Mouse (Mus musculus): ENCODE measurements around the gene Adamts13.
A peak's percentile ranks its signal among the peaks of the same experiment; 100 is the strongest.

Adamts13 gene

DNA sequence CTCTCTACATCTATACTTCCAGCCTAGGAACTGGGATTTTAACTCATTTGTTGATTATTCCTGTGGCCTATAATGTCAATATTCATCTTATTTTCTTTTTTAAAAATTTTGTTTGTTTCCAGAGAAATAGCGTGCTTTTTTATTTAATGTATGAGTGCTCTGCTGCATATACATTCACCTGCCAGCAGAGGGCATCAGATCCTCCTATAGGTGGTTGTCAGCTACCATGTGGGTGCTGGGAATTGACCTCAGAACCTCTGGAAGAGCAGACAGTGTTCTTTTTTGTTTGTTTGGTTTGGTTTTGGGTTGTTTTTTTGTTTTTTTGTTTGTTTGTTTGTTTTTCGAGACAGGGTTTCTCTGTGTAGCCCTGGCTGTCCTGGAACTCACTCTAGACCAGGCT is 6.0 kb upstream of the Adamts13 start:
- DNase-seq (ENCODE audit: low spot score in 2 of 2), result no peak

DNA sequence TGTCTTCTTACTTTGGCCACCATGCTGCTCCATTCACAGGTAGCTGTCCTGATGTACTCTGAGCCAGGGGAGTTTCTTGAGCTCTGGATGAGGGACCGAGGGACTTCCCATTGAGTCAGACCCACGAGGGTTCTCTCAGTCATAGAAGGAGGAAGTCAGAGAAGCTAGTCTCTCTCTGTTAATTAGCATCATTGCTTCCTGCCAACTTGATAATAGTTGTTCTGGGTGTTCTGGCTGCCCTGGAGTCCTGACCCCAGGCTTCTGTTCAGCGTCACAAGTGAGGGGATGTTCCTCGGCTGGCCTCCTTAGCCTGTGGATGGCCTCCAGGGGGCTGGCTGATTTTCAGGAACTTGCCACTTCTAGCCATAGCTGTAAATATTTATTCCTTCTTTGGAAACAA is 744 bp downstream of the Adamts13 start:
- DNase-seq (ENCODE audit: low spot score in 2 of 2), result no peak

DNA sequence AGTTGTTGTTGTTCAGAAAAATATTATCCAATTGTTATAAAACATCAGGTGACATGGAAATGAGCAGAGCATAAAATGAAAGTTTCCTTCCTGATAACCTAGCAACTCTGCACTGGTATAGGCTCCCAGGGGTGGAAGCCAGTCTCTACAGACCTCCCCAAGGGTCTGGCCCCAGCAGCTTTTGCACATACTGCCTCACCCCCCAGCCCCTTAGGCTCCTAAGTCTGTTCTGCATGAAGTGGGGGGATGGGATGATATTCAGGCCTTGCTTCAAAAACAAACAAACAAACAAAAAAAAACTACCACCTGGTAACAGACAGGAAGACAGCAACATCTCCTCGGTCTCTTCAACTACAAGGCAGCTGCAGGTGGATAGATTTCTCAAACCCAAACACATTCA is 7.1 kb downstream of the Adamts13 start:
- no peak for DNase-seq (ENCODE audit: low spot score in 2 of 2)

DNA sequence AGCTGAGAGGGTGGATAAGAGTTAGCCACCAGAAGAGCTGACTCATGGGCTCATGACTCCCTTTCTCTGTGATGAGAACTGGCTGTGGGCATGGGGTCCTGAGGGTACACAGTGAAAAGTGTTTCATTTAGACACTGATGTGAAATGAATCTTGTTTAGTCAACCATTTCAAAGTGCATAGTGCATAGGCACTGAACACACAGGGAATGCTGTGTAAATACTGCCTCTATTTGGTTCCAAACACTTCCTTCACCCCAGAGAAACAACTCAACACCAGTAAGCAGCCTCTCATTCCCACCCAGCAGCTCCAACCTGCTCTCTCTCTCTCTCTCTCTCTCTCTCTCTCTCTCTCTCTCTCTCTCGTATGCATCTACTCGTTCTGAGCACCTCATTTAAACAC is 11.0 kb downstream of the Adamts13 start:
- no peak for DNase-seq (ENCODE audit: low spot score in 2 of 2)

DNA sequence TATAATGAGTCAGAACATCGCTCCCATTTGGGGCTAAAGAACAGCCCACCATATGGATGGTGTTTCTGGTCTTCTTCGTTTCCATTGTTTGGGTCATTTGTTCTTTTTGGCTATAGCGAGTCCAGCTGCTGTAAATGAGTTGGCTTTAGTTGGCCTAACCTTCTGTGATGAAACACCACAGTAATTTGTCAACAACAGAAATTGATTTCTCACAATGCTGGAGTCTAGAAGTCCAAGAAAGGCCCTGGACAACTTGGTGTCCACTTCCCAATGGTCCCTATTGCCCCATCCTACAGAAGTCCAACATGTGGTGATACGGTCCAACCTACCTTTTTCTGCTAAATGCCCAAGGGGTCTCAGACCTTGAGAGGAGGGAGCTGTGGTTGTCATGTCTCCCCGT is 11.4 kb downstream of the Adamts13 start:
- no peak for DNase-seq (ENCODE audit: low spot score in 2 of 2)

DNA sequence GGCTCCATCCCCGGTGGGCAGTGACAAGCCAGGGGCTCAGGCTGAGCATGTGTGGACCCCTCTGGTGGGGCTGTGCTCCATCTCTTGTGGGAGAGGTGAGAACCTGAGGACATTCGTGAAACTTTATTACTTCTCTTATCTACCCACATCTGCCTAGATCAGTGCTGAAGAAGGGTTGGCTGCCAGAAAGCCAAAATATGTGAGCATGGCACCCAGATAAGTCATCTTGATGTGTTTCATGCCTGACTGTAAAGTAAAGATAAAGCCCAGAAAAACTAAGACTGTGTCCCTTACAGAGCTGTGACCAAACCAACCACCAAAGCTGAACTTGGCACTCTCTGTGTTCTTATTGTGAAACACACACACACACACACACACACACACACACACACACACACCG is 20.7 kb downstream of the Adamts13 start:
- no peak for DNase-seq (ENCODE audit: low spot score in 2 of 2)

DNA sequence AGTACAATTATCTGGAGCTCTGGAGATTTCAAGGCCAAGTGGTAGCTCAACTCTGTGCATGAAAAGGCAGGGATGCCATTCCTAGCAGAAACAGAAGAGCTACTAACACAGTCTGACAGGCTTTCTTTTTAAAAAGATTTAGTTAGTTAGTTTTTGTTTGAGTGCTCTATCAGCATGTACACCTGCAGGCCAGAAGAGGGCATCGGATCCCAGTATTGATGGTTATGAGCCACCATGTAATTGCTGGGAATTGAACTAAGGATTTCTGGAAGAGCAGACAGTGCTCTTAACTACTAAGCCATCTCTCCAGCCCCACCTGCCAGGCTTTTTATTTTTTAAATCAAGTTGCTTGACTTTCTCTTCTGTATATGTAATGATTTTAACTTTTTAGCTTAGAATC is 24.3 kb downstream of the Adamts13 start:
- DNase-seq (ENCODE audit: low spot score in 2 of 2), result no peak

DNA sequence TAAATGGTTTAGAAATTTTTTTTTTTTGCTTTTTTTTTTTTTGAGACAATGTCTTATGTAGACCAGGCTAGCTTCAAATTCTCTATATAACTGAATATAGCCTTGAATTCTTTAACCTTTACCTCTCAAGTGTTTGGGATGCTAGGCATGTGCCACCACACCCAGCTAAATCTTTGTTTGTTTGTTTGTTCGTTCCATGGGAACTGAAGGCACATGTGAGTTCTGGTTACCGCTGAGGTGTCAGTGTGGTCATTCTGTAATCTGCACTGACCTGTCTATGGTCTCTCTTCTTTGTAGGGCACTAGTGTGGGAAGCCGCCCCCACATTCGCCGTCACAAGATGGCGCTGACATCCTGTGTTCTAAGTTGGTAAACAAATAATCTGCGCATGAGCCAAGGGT is 24.8 kb downstream of the Adamts13 start:
- DNase-seq (ENCODE audit: low spot score in 2 of 2), result no peak

DNA sequence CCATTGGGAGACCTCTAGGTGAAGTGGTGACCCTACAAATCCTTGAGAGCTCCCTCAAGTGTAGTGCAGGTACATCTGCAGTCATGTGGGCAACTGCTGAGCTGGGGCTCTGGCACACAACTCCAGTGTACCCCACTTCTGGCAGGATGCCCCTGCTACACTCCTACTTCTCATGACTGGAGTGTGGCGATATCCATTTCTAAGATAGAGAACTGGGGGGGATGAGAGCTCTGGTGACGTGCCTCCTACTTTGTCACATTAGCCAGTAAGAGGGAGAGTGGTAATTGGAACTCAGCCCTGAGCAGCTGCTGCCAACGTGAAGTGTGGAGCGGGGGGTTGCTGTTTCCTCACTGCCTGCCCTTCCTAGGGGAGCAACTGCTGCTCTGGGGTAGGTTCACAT is 33.0 kb downstream of the Adamts13 start:
- DNase-seq (ENCODE audit: low spot score in 2 of 2), result no peak

DNA sequence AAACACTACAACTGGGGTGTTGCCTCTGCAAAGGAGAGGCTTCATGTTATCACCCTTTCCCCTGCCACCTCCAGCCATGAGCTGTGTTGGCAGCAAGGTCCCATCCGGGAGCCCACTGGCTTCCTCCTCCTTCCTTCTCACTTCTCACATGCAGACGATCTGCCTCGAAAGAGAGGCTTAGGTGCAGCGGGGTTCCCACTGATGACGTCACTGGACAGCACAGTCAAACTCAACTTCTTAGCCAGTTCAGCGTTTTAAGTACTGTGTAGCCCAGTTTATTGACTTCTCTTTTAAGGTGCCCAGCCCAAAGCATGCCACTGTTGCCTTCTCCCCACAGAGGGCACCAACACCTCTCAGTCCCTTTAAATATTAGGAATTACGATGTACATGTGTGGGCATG is 34.5 kb downstream of the Adamts13 start:
- DNase-seq (ENCODE audit: low spot score in 2 of 2), result no peak

DNA sequence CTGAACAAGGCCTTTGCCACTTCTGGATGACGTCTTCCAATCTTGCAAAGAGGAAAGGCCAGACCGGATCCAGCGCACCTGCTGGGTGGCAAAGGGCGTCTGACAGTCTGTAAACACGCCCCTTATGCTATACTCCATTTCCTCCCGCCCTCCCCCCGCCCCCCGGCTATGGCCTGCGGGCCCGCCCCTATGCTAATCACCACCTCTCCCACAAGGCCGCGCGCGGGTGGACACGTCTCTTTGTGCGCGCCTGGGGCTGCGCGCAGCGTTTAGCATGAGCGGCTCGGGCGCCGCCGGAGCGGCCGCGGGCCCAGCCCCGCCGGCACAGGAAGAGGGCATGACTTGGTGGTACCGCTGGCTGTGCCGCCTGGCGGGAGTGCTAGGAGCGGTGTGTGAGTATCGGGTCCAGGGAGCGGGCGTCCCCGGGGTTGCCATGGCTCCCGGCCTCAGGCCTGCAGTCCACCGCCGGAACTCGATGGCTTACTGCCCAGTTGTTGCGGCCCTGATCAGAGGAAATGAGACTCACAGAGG is 36.6 kb downstream of the Adamts13 start, which contains the start of gene Cacfd1:
Gene Cacfd1, plus strand, starts transcription at position 213 of the 531 bp plus-strand sequence.
- peak; percentile 66 to 78 for DNase-seq (ENCODE audit: low spot score in 2 of 2)

DNA sequence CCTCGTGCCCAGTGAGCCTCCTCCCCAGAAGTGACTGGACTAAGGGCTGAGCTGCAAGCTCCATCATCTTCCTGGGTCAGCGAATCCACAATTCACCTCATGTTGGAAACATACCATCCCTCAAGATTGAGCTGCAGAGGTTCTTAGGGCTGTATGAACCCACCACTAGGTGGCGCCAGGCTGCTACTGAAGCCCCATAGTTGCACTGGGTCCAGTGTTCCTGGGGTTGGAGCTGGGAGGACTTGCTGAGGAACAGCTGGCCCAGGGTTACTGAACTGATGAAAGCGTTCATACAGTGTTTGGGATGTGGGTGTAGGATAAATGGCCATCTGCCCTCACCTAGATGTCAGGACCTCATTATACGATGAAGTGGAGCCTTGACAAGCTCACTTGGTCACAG is 44.6 kb downstream of the Adamts13 start:
- peak in 1 of 2 experiments; percentile 78 for DNase-seq (ENCODE audit: low spot score in 2 of 2)

DNA sequence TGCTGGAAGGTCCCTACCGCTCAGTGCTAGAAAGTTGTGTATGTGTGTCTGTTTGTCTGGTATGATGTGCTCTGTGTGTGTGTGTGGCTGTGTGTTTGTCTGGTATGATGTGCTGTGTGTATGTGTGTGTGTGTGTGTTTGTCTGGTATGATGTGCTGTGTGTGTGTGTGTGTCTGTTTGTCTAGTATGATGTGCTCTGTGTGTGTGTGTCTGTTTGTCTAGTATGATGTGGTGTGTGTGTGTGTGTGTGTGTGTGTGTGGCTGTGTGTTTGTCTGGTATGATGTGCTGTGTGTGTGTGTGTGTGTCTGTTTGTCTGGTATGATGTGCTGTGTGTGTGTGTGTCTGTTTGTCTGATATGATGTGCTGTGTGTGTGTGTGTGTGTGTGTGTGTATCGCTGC is 46.3 kb downstream of the Adamts13 start:
- no peak for DNase-seq (ENCODE audit: low spot score in 2 of 2)

DNA sequence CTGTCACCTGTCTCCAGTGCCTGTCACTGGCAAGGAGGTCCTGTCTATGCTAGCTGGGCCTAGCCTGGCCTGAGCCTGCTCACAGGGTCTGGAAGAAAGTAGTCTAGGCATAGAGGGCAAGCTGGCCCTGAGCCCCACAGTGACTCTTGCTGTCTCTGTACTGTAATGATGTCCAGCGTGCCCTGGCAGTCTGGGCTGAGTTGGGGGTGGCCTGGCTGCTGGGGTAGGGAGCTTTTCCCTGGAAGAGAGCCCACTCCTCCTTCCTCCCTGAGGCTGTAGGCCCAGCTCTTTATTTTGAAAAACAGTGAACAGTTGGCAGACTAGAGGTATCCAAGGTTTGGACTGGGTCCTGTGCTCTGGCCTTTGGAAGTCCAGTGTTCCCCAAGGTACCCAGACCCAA is 47.9 kb downstream of the Adamts13 start:
- DNase-seq (ENCODE audit: low spot score in 2 of 2), result no peak

DNA sequence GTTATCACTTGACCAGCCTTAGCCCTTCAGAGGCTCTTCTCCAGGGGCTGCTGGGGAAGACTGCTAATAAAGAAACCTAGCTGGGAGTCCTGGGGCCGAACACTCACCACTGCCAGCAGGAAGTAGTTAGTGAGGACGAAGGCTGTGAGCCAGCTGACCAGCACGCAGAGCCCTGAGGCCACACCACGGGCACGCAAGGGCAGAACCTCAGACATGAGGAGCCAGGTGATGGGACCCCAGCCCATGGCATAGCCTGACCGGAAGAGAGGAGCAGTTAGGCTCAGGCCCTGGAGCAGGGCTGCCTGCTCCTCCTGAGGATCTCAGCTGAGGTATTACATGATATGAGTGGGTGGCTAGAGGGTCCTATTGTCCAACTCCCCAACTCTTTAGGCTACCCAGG is 49.4 kb downstream of the Adamts13 start:
- DNase-seq (ENCODE audit: low spot score in 2 of 2), result no peak

DNA sequence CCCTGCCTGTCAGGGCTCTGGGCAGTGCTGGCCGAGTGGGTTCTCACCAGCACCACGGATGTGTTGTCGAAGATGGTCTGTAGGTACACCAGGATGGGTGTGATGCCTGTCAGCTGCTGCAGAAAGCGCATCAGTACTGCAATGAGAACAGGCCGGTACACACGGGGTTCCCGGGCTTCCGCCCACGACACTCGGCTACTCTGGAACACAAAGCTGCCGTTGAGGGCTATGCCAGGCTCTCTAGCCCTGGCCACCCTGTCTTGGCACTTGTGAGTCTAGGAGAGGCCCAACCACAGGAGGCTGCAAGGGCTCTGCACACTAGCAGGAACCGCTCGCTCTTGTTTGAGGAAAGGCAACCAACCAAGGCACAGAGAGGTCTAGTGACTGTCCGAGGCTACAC is 50.9 kb downstream of the Adamts13 start:
- DNase-seq (ENCODE audit: low spot score in 2 of 2), result no peak

DNA sequence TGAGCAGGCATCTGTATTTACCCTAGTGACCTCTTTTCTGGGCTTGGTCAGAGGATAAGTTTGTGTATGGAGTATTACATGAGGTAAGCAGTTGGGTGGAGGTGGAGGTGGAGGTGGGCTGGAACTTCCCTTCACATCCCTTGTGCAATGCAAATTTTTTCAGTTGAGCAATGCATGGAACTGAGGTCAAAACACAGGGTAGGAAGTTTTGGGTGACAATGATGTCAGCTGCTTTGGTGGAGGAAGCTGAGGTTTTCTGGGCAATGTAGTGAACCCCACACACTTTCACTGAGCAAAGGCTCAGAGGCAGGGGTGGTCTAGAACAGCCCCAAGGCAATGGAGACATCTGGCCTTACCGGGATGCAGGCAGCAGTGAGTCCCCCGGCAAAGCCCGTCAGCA is 52.3 kb downstream of the Adamts13 start:
- DNase-seq (ENCODE audit: low spot score in 2 of 2), result no peak

DNA sequence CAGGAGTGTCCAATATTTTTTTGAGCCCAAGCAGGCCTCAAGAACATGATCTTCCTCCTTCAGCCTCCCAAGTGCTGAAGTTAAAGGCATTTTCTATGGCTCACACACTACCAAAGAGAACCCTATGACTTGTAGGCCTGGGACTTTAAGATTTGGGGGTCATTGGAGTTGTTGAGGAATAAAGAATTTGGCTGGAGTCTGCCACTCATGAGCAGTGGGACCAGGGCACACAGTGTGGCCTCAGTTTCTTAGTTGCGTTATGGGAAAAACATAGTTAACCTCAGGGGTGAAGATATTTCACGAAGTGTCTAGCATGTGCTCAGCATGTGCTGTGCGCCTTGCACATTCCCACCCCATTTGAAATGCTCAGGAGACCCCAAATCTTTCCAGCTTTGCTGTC is 53.1 kb downstream of the Adamts13 start:
- DNase-seq (ENCODE audit: low spot score in 2 of 2), result no peak

DNA sequence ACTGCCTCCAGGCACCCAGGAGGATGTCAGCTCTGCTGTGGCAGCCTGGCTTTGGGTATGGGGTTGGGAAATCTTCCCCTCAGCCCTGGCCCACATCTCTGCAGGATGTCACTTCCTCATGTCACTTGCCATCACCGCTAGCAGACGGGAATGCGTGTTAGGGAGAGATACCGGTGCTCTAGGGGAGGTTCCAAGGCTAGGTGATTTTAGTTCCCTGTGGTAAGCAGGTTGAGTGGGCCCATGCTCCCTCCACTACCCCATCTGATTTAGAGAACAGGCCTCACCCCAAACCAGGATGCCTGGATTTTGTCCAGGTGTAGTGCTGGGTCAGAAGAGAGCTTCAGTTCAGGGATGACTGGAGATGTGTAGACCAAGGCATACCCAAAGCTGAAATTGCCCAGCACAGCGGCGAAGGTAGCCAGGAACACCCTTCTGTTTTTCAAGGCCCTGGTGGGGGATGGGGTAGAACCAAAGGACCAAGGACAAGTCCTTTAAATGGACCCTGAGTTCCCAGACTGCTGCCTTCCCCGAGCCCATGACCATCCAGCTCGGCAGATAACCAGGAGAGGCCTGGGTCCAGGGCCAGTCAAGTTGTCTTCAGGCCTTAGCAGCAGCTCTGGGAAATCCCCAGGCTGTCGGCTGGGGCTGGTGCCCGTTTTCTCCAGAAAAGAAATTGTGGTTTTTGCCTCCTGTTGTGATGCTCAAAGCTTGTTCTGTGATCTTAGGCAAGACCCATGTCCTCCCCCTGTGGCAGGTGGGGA is 53.8 kb downstream of the Adamts13 start:
- DNase-seq (ENCODE audit: low spot score in 2 of 2), result no peak

DNA sequence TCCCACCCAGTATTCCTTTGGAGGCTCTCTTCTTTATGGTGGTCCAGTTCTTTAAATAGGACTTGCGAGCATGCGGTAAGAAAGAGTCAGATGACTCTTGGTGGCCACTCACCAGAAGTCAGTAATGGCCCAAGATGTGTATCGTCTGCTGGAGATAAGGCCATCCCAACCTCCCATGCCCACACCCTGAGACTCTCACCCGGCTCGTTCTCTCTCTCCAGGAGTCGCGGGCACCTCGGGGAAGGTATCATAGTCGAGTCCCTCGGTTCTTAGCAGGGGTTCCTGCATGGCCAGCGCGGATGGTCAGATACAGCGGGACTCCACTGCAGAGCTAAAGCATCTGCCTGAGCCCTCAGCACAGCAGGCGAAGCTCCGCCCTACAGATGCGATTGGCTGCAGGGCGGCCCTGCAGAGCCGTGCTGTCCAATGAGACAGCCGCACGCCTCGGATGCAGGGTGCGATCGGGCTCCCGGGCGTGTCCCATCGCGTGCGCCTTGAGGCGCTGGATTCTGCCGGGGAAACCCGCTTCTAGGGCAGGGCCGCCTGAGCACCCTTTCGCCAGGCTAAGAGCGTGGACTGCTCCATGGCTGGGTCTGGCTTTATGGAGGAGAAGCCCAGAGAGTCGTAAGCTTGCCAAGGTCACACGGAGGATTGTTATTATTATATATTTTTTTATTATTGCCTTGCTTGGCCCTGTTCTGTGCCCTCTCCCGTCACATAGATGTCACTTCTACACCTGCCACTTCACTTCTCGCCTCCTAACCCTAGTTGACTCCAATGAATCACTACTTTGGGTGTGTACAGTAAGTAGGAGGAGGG is 54.6 kb downstream of the Adamts13 start, which contains the start of gene Slc2a6:
Gene Slc2a6, minus strand, starts transcription at position 381 of the 819 bp plus-strand sequence.
- DNase-seq (ENCODE audit: low spot score in 2 of 2), result peak; percentile 59 to 79

DNA sequence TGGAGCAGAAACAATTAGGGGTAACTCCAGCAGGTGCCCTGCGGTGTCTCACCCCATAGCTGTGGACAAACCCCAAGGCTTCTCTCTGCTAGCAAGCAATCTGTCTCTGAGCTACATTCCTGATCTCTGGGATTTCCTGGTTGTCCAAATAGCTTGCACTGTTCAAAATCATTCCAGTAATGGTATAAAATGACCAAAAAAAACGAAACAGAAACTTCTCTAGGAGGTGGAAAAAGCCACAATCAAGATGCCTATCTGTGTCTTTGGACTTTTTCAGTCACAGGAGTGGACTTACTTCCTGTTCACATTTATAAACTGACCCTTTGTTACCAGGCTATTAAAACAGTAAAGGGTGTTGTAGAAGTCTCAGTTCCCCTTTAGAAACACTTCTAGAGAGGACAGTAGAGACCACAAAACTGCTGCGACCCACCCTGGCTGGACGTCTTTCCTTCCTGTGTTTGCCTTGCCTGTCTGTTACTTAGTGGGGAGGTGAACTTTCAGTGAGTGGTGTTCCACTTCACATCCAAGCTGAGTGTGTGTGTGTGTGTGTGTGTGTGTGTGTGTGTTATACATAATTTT is 55.3 kb downstream of the Adamts13 start:
- no peak for DNase-seq (ENCODE audit: low spot score in 2 of 2)

DNA sequence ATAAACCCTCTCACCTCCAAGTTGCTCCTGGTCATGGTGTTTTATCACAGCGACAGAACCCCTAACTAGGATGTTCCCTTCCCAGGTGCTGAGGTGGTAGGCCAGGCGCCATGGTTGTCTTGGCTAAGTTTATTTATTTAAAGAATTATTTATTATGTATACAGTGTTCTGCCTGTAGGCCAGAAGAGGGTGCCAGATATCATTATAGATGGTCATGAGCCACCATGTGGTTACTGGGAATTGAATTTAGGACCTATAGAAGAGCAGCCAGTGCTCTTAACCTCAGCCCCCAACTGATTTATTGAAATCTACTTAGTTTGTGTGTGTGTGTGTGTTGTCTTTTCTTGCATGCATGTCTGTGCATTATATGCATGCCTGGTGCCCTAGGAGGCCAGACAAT is 59.1 kb downstream of the Adamts13 start:
- no peak for DNase-seq (ENCODE audit: low spot score in 2 of 2)

Measured in cerebellum, postnatal 4 days (tissue).